Mouse (Mus musculus) limb, embryonic 15.5 days (tissue): Measurements from ENCODE around the gene Oas1a. TPM values are rescaled to one million over a fixed set of nuclear protein-coding genes. Genes with fewer than 3 reads are reported as not detected.
"Not testable (repeated sequence)": the region's sequence is repeated elsewhere in the genome, so short reads cannot be mapped to it uniquely, and the experiment has no call there.

Source experiments
- ATAC-seq: fragments of 200-750 bp; cut with Nextera tagmentation; 2 replicates; pipeline ENCODE4 v1.8.0; 2017; ENCODE audit warnings: low read depth, moderate TSS enrichment; ENCODE audit not compliant: insufficient number of reproducible peaks, low FRiP score, low TSS enrichment
- H3K27ac ChIP-seq: fragments of 300-500 bp; sonication (generic); 2 replicates; pipeline ENCODE4 v1.5.1; 2015; ENCODE audit warnings: moderate library complexity, mild to moderate bottlenecking, inconsistent platforms
- H3K27me3 ChIP-seq: fragments of 300-500 bp; sonication (generic); 2 replicates; pipeline ENCODE4 v1.6.1; 2015; ENCODE audit warnings: inconsistent platforms
- H3K36me3 ChIP-seq: fragments of 300-500 bp; sonication (generic); 2 replicates; pipeline ENCODE4 v1.6.1; 2015; ENCODE audit warnings: inconsistent platforms
- H3K4me1 ChIP-seq: fragments of 300-500 bp; sonication (generic); 2 replicates; pipeline ENCODE4 v1.6.1; 2015; ENCODE audit warnings: inconsistent platforms
- H3K4me2 ChIP-seq: fragments of 300-500 bp; sonication (generic); 2 replicates; pipeline ENCODE4 v1.6.1; 2015; ENCODE audit warnings: mild to moderate bottlenecking, inconsistent platforms
- H3K4me3 ChIP-seq: fragments of 300-500 bp; sonication (generic); 2 replicates; pipeline ENCODE4 v1.5.1; 2015; ENCODE audit warnings: mild to moderate bottlenecking, inconsistent platforms
- H3K9ac ChIP-seq: fragments of 300-500 bp; sonication (generic); 2 replicates; pipeline ENCODE4 v1.6.1; 2015; ENCODE audit warnings: inconsistent platforms
- H3K9me3 ChIP-seq: fragments of 300-500 bp; sonication (generic); 2 replicates; pipeline ENCODE4 v1.6.1; 2016; ENCODE audit warnings: inconsistent platforms
- WGBS: fragments of 180-500 bp; shearing (Covaris S2); methylation state at CpG from one replicate; pipeline ENCODE4 v1.1.7; 2015; 5-methylcytosine and 5-hydroxymethylcytosine counted together
- polyA plus RNA-seq: library from polyadenylated mRNA; unstranded; fragments of >200 nt; fragmentation: Nextera tagmentation; extraction: Ambion mirVana; gene quantifications from 2 replicates; pipeline ENCODE4 v1.2.1, GENCODE M21; 2015

The Oas1a gene
- polyA plus RNA-seq, 1 experiment from 2014 or later: 2.3 TPM

DNA sequence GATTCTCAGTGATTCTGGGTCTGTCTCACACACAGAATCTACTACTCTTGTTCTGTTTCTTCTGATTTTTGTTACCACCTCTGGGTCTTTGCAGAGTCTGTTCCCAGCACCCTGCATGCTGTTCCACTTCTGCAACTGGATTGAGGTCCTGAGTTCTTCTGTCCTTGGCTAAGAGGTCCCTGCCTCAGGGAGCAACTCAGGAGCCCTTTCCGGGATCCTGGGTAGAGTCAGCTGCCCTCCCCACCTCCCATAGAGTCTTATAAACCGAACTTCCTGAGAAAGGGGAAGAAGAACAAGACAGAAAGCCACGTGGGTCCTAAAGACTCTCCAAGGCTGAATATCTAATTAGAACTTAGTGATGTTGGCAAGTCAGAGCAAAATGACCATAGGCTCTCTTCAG is 16.3 kb downstream of the Oas1a start:
- Histone ChIP-seq H3K27ac (no peak overlapping the region), H3K4me3 (no peak overlapping the region), H3K9me3 (no peaks in the 10 kb centered on the region), H3K36me3 (no peaks in the 10 kb centered on the region), H3K4me1 (no peaks in the 10 kb centered on the region), H3K9ac (no peak overlapping the region), H3K27me3 (0 out of 2 replicates have a peak, but pooled peaks cover 3% of the 10 kb centered on the region), H3K4me2 (no peak overlapping the region)
- ATAC-seq: no peak
- WGBS: 37% methylated on average over 3 of the region's 3 CpGs

DNA sequence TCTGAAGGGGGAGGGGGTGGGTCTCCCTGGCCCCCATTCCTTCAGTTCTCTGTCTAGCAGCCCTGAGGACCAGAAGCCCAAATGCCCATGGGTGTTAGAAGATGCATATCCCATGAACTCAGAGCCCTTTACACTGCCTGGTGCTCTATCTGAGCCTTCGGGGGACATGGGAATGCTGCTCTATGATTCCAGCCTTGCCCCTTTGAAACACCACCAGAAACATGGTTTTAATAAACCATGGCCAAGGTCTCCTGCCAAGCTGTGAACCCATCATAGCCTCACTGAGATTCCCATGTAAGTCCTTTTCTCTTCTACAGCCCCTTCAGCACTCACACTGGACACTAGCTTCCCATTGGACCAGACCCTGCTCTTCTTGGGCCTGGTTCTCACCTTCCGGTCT is 17.3 kb downstream of the Oas1a start:
- Histone ChIP-seq H3K4me2 (no peak overlapping the region), H3K4me3 (no peak overlapping the region), H3K27me3 (0 out of 2 replicates have a peak, but pooled peaks cover 3% of the 10 kb centered on the region), H3K9ac (no peak overlapping the region), H3K36me3 (no peaks in the 10 kb centered on the region), H3K27ac (no peak overlapping the region), H3K4me1 (no peaks in the 10 kb centered on the region), H3K9me3 (no peaks in the 10 kb centered on the region)
- WGBS: 76% methylated on average over 2 of the region's 2 CpGs
- ATAC-seq: no peak

DNA sequence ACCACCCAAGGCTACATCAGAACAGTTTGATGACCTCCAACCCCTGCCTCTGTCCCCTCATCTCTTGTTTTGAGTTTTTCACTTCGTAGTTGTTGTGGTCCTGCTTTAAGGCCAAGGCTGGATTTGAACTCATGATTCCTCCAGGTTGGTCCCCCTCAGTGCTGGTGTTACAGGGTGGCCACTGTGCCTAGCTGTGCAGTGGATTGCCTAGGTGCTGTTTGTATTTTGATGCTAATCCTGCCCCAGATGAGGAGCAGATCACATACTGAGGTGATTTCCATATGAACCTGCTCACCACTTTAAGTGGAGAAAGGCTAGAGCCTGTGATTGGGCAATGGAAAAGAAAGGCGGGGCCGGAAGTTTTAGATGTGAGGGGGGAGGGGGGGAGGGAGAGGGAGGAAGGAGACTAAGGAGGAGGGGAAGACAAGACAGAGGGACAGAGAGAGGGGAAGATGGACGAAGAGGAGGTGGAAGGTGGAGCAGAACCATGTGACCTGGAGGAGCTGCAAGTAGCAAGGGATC is 19.0 kb downstream of the Oas1a start:
- 47% methylated on average over 4 of the region's 4 CpGs for WGBS
- not testable (repeated sequence) for H3K4me3 ChIP-seq, H3K27ac ChIP-seq, H3K9ac ChIP-seq, ATAC-seq, H3K4me2 ChIP-seq, H3K4me1 ChIP-seq, H3K9me3 ChIP-seq, H3K36me3 ChIP-seq, H3K27me3 ChIP-seq

DNA sequence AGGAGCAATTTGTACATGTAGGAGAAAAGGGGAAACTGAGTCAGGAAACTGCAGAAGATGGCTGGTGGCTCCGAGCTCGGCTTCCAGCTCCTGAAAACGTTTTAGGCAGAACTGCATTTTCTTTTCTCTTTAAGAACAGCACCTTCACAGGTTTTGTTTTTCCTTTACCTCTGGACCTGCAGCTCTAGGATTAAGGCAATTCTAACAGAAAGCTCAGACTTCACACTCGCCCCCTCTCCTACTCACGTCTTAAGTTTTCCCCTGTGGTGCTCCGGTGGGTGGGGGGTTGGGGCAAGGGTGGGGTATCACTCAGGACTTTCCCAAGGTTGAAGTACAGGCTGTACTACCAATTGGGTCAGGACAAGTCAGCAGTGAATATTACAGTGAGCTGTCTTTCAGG is 19.5 kb downstream of the Oas1a start:
- Histone ChIP-seq H3K9me3 (no peaks in the 10 kb centered on the region), H3K27ac (no peak overlapping the region), H3K4me3 (no peak overlapping the region), H3K36me3 (no peaks in the 10 kb centered on the region), H3K9ac (no peak overlapping the region), H3K27me3 (0 out of 2 replicates have a peak, but pooled peaks cover 3% of the 10 kb centered on the region), H3K4me2 (no peak overlapping the region), H3K4me1 (no peaks in the 10 kb centered on the region)
- WGBS: 52% methylated on average over 6 of the region's 6 CpGs
- ATAC-seq: no peak

DNA sequence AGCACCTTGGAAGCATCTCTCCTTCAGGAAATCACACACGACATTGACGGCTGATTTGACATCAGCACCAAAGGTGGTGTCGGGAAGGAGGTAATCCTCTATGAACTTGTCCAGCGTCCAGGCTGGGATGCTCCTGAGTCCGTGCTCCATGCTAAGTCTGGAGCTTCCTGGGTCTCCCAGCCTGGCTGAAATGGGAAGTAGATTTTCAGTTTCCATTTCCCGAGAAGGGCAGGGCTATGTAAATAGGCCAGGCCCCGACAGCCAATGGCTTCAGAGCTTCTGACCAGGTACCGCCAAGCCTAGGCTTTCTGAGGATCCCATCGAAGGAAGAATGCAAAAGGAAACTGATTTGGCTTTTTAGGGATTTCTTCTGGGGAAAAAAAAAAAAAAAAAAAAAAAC is 19.9 kb downstream of the Oas1a start, which contains the start of gene Oas1g:
TSS of gene Oas1g (minus strand) at position 201 of the 400 bp plus-strand sequence.
- H3K4me2 ChIP-seq, H3K9ac ChIP-seq, ATAC-seq, H3K4me1 ChIP-seq, H3K27me3 ChIP-seq, H3K27ac ChIP-seq, H3K9me3 ChIP-seq, H3K4me3 ChIP-seq, H3K36me3 ChIP-seq: not testable (repeated sequence)
- WGBS: 18% methylated on average over 6 of the region's 9 CpGs

DNA sequence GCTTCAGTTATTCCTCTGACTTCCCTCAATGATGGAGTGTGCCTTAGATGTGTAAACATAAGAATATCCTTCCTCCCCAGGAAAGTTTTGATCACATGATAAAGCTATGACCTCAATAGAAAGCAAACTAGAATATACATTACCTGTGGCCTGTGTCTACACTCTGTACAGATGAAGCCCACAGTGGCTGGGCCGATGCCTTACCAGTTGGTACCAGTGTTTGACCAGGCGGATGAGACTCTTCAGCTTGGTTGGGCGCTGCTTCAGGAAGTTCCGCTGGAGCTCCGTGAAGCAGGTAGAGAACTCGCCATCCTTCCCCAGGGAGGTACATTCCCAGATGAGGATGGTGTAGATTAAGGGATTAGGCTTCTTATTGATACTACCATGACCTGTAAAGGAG is 25.6 kb downstream of the Oas1a start:
- H3K27ac ChIP-seq, ATAC-seq: not testable (repeated sequence)
- 85% methylated on average over 6 of the region's 6 CpGs for WGBS

DNA sequence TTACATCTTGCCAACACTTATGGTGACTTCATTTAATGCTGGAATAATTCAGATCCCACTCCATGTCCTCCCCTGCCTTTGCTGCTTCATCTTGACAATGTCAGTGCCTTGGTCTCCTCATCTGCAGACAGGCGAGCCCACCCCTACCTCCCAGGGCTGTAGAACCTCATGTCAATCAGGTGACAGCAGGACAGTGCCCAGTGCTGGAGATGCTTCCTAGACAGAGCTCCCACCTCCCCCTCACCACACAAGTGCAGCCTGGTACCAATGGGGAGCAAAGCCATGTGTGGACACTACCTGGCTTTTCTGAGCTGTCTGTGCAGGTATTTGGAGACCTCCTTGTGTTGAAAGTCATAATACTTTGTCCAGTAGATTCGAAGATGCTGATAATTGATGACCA is 28.5 kb downstream of the Oas1a start:
- not testable (repeated sequence) for H3K9me3 ChIP-seq, H3K27me3 ChIP-seq, ATAC-seq, H3K4me3 ChIP-seq, H3K4me2 ChIP-seq, H3K36me3 ChIP-seq, H3K9ac ChIP-seq, H3K4me1 ChIP-seq, H3K27ac ChIP-seq
- WGBS: 61% methylated on average over 2 of the region's 2 CpGs

More for the DNA sequence above, 25.6 kb downstream of the Oas1a start:
- not testable (repeated sequence) for H3K9ac ChIP-seq, H3K4me3 ChIP-seq, H3K9me3 ChIP-seq, H3K4me2 ChIP-seq, H3K4me1 ChIP-seq, H3K27me3 ChIP-seq, H3K36me3 ChIP-seq

DNA sequence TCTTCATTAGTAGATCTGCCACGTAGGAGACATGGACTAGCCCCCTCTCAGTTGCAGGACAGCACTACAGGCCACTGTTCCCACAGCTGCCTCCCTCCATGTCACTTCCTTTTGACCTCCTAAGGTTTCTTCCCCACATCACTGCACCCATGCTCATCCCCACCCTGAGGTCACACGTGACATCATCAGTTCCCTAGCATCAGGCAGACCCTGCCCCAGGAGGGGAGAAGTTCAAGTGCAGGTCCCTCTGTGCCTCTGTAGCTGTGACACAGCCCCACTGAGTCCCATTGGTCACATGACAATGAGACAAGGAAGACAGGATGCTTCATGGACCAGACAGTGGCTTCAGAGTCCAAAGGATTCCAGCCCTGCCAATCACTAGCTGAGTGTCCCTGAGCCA is 29.9 kb downstream of the Oas1a start:
- not testable (repeated sequence) for H3K36me3 ChIP-seq, H3K4me1 ChIP-seq, H3K4me2 ChIP-seq, H3K4me3 ChIP-seq, H3K9me3 ChIP-seq, H3K27ac ChIP-seq, ATAC-seq, H3K27me3 ChIP-seq, H3K9ac ChIP-seq
- WGBS: 85% methylated on average over 2 of the region's 2 CpGs

DNA sequence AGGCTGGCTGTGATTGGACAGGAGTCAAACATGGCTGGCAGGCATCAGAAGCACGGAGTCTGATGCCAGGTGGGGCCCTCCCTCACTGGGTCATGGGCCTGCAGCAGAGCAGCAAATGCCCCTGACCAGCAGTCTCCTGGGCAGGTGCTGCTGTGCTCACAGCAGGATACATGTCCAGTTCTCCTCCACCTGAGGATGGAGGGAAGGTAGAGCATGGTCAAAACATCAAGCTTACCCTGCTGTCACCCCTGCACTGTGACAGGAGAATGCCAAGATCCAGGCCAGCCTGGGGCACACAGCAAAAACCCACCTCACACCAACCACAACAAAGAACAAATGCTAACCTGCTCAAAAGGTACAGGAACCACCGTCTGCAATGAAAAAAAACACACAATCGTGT is 30.5 kb downstream of the Oas1a start:
- not testable (repeated sequence) for H3K27me3 ChIP-seq, ATAC-seq
- WGBS: 61% methylated on average over 2 of the region's 3 CpGs

DNA sequence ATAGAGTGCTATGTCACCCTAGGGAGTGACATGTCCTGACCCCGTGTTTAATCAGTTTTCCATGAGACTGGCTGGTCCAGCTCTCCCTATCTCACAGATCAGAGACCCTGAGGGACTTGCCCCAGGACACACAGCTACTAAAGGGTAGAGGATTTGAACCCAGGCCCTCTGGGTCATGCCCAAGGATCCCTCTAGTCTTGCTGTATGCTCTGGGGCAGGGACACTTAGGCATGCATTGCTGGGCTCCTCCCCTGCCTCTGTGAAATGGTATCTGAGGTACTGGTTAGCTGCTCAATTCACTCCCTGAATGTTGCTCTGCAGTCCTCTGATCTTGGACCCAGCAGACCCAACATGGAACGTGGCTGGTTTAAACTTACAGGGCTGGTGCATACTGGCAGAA is 35.9 kb downstream of the Oas1a start:
- 39% methylated on average over 2 of the region's 2 CpGs for WGBS

More for the DNA sequence above, 30.5 kb downstream of the Oas1a start:
- H3K4me1 ChIP-seq, H3K9ac ChIP-seq, H3K36me3 ChIP-seq, H3K27ac ChIP-seq, H3K9me3 ChIP-seq, H3K4me2 ChIP-seq, H3K4me3 ChIP-seq: not testable (repeated sequence)

DNA sequence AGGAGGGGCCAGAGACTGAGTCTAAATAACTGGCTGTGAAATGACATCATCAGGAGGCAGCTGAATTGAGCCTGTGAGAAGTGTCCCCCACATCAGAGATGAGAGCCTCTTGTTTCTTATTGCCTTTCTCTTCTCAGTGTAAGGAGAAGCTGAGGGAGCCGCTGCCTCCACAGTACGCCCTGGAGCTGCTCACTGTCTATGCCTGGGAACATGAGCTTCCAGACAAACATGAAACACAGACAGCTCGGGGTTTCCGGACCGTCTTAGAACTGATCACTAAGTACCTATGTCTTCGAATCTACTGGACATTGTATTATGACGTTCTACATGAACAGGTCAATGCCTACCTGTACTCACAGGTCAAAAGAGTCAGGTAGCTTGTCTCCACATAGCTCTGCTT is 36.5 kb downstream of the Oas1a start:
- H3K4me3 ChIP-seq: no peak overlapping the region
- no peaks in the 10 kb centered on the region for H3K36me3 ChIP-seq
- H3K9me3 ChIP-seq: no peaks in the 10 kb centered on the region
- no peaks in the 10 kb centered on the region for H3K4me1 ChIP-seq
- H3K4me2 ChIP-seq: no peak overlapping the region
- H3K9ac ChIP-seq: no peak overlapping the region
- no peak for ATAC-seq
- H3K27ac ChIP-seq: no peak overlapping the region
- H3K27me3 ChIP-seq: no peaks in the 10 kb centered on the region
- 76% methylated on average over 7 of the region's 7 CpGs for WGBS

More for the DNA sequence above, 35.9 kb downstream of the Oas1a start:
- no peaks in the 10 kb centered on the region for H3K4me1 ChIP-seq
- no peak for ATAC-seq
- H3K4me3 ChIP-seq: no peak overlapping the region
- no peaks in the 10 kb centered on the region for H3K9me3 ChIP-seq
- no peak overlapping the region for H3K4me2 ChIP-seq
- H3K27ac ChIP-seq: no peak overlapping the region
- H3K36me3 ChIP-seq: no peaks in the 10 kb centered on the region
- H3K9ac ChIP-seq: no peak overlapping the region
- no peaks in the 10 kb centered on the region for H3K27me3 ChIP-seq

DNA sequence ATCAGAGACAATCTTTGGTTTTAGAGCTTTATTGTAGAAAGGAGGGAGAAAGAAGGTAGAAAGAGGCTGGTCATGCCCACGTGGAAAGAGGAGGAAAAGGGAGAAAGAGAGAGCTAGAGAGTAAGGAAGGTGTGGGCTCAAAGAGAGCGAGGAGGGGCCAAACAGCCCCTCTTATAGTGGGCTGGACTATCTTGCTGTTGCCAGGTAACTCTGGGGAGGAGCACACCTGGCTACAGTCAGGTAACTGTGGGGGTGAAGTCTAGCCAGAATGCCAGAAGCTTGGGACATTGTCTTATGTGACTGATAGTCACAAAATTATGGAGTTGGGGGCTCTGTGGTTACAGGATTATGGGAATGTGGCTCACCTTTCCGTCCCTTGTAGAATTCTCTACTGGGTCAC is 37.2 kb downstream of the Oas1a start:
- no peak overlapping the region for H3K27ac ChIP-seq
- H3K9me3 ChIP-seq: no peaks in the 10 kb centered on the region
- H3K4me3 ChIP-seq: no peak overlapping the region
- H3K9ac ChIP-seq: no peak overlapping the region
- no peak overlapping the region for H3K4me2 ChIP-seq
- no peak for ATAC-seq
- 60% methylated on average over 3 of the region's 3 CpGs for WGBS
- H3K36me3 ChIP-seq: no peaks in the 10 kb centered on the region
- H3K27me3 ChIP-seq: no peaks in the 10 kb centered on the region
- H3K4me1 ChIP-seq: no peaks in the 10 kb centered on the region

DNA sequence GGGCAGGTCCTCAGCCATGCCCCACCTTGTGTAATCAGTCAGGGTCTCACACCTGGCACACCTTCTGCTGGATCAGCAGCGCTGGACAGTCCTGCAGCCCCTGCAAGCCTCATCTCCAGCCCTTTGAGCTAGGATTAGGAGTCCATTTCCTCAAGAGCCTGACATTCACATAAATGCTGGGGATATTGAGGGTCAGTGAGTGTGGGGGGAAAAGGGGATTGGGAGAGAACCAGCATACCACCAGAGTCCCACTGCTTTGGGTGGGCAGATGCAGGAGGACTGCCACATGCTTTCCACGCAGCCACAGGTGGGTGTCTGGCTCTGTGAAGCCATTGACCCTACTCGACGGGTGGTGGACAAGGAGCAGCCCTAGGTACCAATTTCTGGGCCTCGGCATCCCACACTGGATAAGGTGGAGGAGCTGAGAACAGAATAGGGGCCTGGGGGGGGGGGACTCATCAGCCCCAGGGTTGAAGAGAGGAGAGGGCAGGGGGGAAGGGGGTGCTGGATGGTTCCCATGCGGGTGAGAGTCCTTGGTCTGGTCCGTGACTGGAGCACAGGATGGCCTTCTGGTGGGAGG is 37.8 kb downstream of the Oas1a start:
- Histone ChIP-seq H3K27me3 (no peaks in the 10 kb centered on the region), H3K4me1 (no peaks in the 10 kb centered on the region), H3K4me2 (no peak overlapping the region), H3K27ac (no peak overlapping the region), H3K4me3 (no peak overlapping the region), H3K36me3 (no peaks in the 10 kb centered on the region), H3K9ac (no peak overlapping the region), H3K9me3 (no peaks in the 10 kb centered on the region)
- ATAC-seq: 0 out of 2 replicates have a peak, but pooled peaks have one; percentile 14
- WGBS: 80% methylated on average over 7 of the region's 7 CpGs
